Mouse (Mus musculus): ENCODE measurements around the gene Fbxl16.
A peak's percentile ranks its signal among the peaks of the same experiment; 100 is the strongest.

Fbxl16 gene

DNA sequence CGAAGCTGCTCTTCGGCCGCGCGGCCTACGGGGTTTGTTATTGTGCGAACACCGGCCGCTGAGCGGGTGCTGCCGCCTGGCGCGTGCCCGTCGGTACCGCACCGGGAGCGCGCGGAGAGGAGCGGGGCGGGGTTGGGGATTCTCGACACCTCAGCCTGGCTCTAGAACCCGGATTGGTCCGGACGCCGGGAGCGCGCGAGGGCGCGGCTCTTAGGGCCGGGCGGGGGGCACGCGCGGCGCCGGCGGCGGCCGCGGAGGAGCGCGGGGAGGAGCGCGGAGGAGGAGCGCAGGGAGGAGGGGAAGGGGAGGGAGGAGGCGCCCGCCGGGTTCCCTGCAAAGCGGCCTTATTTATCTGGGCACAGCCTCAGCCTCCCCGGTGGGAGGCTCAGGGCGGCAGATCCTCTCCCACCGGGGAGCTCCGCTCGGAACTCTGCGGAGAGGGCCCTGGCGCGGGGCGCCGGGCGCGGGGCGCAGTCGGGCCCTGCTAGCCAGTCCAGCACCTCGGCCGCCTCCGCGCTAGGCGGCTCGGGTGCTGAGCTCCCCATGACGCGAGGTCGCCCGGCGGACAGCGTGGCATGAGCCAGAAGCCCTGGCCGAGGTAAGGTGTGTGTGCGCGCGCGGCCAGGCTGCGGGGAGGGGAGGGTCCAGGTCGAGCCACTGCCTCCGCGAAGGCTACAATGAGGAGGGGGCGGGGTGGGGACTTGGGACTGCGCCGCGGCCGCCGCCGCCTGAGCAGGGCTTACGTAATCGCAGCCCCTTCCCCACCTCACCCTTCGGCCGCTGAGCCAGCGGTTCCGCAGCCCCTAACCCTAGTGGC lies at the start of gene Fbxl16:
Gene Fbxl16, plus strand, starts transcription at position 297 of the 817 bp plus-strand sequence.
- peak; percentile 96 for DNase-seq (ENCODE audit: inconsistent ontology term)

GRCm38 (mm10) chr17:25760148-25760547 lies 48.7 kb upstream of the Fbxl16 start:
- DNase-seq (ENCODE audit: inconsistent ontology term): no peak

GRCm38 (mm10) chr17:25761561-25761970 lies 47.3 kb upstream of the Fbxl16 start:
- DNase-seq (ENCODE audit: inconsistent ontology term): no peak

GRCm38 (mm10) chr17:25762591-25762990 lies 46.3 kb upstream of the Fbxl16 start:
- DNase-seq (ENCODE audit: inconsistent ontology term): no peak

GRCm38 (mm10) chr17:25765886-25766285 lies 43.0 kb upstream of the Fbxl16 start:
- peak; percentile 55 for DNase-seq (ENCODE audit: inconsistent ontology term)

- DNase-seq (ENCODE audit: inconsistent ontology term): no peak
Observed at GRCm38 (mm10) chr17:25769331-25769730, 39.6 kb upstream of the Fbxl16 start.

GRCm38 (mm10) chr17:25773549-25774120 lies 35.2 kb upstream of the Fbxl16 start, which contains the start of gene Narfl:
Narfl (plus strand) TSS chr17:25773776.
- peak; percentile 96 for DNase-seq (ENCODE audit: inconsistent ontology term)

GRCm38 (mm10) chr17:25775318-25776062 lies 33.4 kb upstream of the Fbxl16 start:
- no peak for DNase-seq (ENCODE audit: inconsistent ontology term)

DNA sequence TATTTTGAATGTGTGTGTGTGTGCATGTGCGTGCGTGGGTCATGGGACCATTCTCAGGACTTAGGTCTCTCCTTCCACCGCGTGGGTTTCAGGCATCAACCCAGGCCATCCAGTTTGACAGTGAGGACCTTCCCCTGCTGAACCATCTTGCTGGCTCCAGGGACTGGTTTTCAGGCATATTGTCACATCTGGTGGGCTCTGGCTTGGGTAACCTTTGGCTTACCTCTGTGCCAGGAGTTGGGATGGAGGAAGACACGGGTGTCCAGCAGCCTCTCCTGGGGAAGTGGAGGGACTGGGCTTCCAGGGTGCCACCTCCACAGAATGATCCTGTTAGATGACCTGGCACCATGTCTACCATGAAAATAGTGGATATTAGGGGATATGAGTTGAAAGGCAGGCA lies 30.9 kb upstream of the Fbxl16 start:
- no peak for DNase-seq (ENCODE audit: inconsistent ontology term)

DNA sequence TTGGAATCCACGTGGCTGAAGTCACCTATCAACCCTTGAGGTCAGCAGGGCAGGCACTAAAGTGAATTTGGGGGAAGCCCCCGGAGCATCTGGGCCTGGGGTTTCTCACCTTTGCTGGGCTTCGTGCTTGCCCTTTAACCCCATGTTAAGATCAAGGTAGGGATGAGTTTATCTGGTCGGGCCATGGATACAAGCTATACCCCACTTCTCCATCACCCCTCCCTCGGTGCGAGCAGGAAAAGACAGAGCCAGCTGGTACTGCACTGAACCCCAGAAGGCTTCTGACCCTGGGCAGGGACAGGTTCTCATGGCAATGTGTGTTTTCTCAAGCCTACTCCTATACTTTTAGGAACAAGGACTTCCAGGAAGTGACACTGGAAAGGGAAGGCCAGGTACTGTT lies 27.5 kb upstream of the Fbxl16 start:
- no peak for DNase-seq (ENCODE audit: inconsistent ontology term)

DNA sequence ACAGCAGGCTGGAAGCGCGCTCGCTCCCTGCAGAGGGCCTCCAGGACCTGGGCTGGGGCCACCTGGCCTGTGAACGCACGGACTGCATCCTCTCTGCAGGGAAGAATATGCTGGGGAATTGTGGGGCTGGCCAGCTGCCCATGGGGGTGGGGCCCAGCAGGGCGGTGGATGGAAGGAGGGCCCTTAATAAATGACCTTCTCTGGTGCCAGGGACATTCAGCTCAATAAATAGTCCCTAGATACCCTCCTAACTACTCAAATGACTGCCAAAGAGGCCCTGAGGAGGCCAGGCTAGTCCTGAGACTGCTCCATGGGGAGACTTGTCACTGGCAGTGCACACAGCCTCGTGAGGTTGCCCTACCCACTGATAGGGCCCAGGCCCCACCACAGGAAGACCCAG lies 25.8 kb upstream of the Fbxl16 start:
- no peak for DNase-seq (ENCODE audit: inconsistent ontology term)

GRCm38 (mm10) chr17:25783861-25784574 lies 24.9 kb upstream of the Fbxl16 start:
- no peak for DNase-seq (ENCODE audit: inconsistent ontology term)

- DNase-seq (ENCODE audit: inconsistent ontology term): peak; percentile 91
Observed at GRCm38 (mm10) chr17:25785281-25785745, 23.6 kb upstream of the Fbxl16 start, which contains the start of gene Haghl. Haghl (minus strand) TSS chr17:25785673.

GRCm38 (mm10) chr17:25786280-25786679 lies 22.6 kb upstream of the Fbxl16 start, which contains the start of gene Ccdc78:
Ccdc78 (plus strand) TSS chr17:25786580.
- DNase-seq (ENCODE audit: inconsistent ontology term): no peak

DNA sequence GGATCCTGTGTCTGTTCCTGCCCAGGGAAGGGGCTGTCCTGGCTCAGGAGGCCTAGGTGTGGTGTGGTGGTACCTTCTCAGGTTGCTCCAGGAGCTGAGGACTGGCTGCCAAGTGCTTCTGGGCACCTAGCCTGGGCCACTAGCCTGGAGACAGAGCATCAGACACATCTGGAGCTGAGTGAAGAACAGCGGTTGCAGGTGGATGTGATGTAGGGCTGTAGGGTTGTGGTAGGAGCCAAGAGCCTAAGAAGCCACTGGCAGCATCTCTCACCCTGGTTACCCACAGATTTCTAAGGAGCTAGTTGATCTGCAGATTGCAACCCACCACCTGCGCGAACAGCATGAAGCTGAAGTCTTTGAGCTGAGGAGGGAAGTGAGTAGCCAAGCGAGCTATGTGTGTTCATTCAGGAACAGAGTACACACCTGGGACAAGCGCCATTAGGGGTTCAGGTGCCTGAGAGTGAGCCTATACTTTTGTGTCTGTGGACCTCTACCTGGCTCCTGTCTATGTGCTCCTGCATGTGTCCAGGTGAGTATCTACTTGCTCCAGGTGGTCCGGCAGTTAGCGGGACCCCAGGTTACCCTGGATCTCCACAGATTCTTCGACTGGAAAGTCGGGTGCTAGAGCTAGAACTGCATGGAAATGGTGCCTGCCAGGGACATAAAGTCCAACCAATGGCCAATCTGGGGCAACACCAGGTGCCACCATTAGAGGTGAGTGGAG lies 21.9 kb upstream of the Fbxl16 start:
- DNase-seq (ENCODE audit: inconsistent ontology term): no peak

GRCm38 (mm10) chr17:25791320-25791842 lies 17.5 kb upstream of the Fbxl16 start:
- peak; percentile 51 for DNase-seq (ENCODE audit: inconsistent ontology term)

DNA sequence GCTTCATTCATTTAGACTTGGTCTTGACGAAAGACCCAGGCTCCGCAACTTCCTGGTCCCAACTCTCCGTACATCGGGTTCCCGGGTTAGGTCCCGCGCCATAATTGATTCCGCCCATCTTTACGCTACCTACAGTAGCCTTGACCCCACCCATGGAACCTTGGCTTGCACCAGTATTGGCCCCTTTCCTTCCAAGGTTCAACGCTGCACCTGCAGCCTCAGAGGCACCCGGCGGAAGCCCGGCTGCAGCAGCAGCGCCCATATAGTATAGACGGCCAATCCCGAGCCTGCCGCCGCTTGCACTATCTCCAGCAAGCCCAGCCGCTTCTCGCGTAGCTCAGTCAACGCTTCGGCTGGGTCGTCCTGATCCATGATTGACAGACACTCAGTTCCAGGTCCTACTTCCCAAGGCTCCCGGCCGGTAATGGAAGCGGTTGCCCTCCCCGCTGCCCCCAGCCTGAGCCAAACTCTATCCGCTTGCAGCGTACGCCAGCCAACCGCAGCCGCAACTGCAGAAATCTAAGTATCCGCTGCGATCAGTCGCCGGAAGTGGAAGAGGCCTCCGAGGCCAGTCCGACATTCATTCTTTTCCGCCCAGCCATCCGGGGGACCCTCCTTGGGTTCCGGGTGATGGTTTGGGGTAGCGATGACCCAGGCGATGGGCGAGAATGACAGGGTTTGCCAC lies 16.9 kb upstream of the Fbxl16 start:
- peak; percentile 90 for DNase-seq (ENCODE audit: inconsistent ontology term)

- DNase-seq (ENCODE audit: inconsistent ontology term): peak; percentile 85
Observed at GRCm38 (mm10) chr17:25792615-25793014, 16.3 kb upstream of the Fbxl16 start, which contains the start of gene Fam173a. Fam173a (minus strand) TSS chr17:25792901.

GRCm38 (mm10) chr17:25794197-25794596 lies 14.7 kb upstream of the Fbxl16 start:
- DNase-seq (ENCODE audit: inconsistent ontology term): peak; percentile 31

- no peak for DNase-seq (ENCODE audit: inconsistent ontology term)
Observed at GRCm38 (mm10) chr17:25794998-25795397, 13.9 kb upstream of the Fbxl16 start.

All from Muller cell, postnatal 12 days (primary cell).